Mouse (Mus musculus): Measurements from ENCODE around the gene Tjp3.

- TF ChIP-seq POLR2A (IDR thresholded peaks at IDR 0.05; ENCODE audit: low read depth, low read length) (no peak), CTCF (conservative IDR thresholded peaks at IDR 0.05; ENCODE audit: insufficient read depth, insufficient read length, low read depth, low read length) (no peak)
Observed at GRCm38 (mm10) chr10:81318589-81319329, 27.4 kb upstream of the Tjp3 start.

Data from kidney, adult 2 months (tissue).